Mouse (Mus musculus) forebrain, embryonic 13.5 days (tissue): Measurements from ENCODE around the gene Fbxo4. TPM values are rescaled to one million over a fixed set of nuclear protein-coding genes. Genes with fewer than 3 reads are reported as not detected.
A peak's percentile ranks its signal among the peaks of the same experiment; 100 is the strongest.

Experiments used
- ATAC-seq: fragments of 200-750 bp; cut with Nextera tagmentation; 2 replicates; pipeline ENCODE4 v1.8.0; 2017
- H3K27ac ChIP-seq: fragments of 300-500 bp; sonication (generic); 2 replicates; pipeline ENCODE4 v1.5.1; 2015; ENCODE audit warnings: inconsistent platforms, mild to moderate bottlenecking, moderate library complexity
- H3K27me3 ChIP-seq: fragments of 300-500 bp; sonication (generic); 2 replicates; pipeline ENCODE4 v1.6.1; 2015; ENCODE audit warnings: mild to moderate bottlenecking, inconsistent platforms
- H3K36me3 ChIP-seq: fragments of 300-500 bp; sonication (generic); 2 replicates; pipeline ENCODE4 v1.6.1; 2015; ENCODE audit warnings: mild to moderate bottlenecking, inconsistent platforms; ENCODE audit not compliant: poor library complexity, severe bottlenecking
- H3K4me1 ChIP-seq: fragments of 300-500 bp; sonication (generic); 2 replicates; pipeline ENCODE4 v1.6.1; 2015; ENCODE audit warnings: inconsistent platforms
- H3K4me2 ChIP-seq: fragments of 300-500 bp; sonication (generic); 2 replicates; pipeline ENCODE4 v1.6.1; 2015; ENCODE audit warnings: inconsistent platforms, mild to moderate bottlenecking, moderate library complexity
- H3K4me3 ChIP-seq: fragments of 300-500 bp; sonication (generic); 2 replicates; pipeline ENCODE4 v1.5.1; 2015; ENCODE audit warnings: mild to moderate bottlenecking, inconsistent platforms
- H3K9ac ChIP-seq: fragments of 300-500 bp; sonication (generic); 2 replicates; pipeline ENCODE4 v1.6.1; 2015; ENCODE audit warnings: mild to moderate bottlenecking, inconsistent platforms
- H3K9me3 ChIP-seq: fragments of 300-500 bp; sonication (generic); replicated peaks from 2 replicates; pipeline ENCODE4 v1.6.1; 2016; ENCODE audit warnings: inconsistent platforms
- WGBS: fragments of 180-500 bp; shearing (Covaris S2); methylation state at CpG from one replicate; pipeline ENCODE4 v1.1.7; 2015; 5-methylcytosine and 5-hydroxymethylcytosine counted together
- polyA plus RNA-seq: library from polyadenylated mRNA; unstranded; fragments of >200 nt; fragmentation: Nextera tagmentation; extraction: Ambion mirVana; gene quantifications from 2 replicates; pipeline ENCODE4 v1.2.1, GENCODE M21; 2015

The Fbxo4 gene
- 6.5 and 6.9 TPM in 2 replicates for polyA plus RNA-seq

DNA sequence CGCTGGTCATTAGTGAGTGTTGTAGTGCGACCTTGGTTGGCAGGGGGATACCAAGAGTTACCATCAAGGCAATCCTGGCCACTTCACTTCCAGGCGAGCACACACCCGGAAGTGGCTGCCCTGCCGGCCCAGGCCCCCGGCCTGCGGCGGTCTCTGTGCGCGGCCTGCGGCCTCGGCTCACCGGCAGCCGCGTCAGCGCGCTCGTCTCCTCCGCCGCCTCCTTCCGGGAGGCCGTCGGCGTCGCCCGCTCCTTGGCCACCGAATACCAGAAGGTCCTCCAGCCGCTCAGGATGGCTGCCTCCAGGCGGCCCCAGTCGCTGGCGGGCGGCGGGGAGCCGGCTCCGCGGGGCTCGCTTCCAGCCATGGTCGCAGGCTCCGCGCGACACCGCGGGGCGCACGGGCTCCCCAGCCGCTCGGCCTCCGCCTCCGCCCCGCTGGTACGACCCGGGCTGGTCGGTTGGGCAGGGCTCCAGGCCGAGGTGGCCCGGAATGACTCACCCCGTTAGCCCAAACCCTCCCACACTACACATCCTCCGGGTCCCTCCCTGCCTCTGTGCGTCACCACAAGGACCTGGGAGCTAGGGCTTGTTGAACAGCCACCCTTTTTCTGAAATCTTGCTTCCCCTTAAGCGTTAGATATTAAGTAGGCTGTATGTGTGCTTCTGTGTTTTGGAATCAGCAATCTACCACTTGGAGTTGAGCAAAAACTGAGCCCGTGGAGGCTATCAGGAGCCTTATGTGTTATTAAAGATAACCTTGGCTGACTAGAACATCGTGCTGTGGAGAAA lies at the start of gene Fbxo4:
Gene Fbxo4, minus strand, starts transcription at position 513 of the 788 bp plus-strand sequence.
- Histone ChIP-seq H3K4me1 (peaks cover 4% of the 10 kb centered on the region; the same call in 1 of the 2 replicates), H3K9ac (peak within 1 kb of the TSS; percentile 94), H3K4me3 (peak within 1 kb of the TSS; percentile 66), H3K27ac (peak within 1 kb of the TSS; percentile 94), H3K4me2 (peak within 1 kb of the TSS; percentile 69), H3K9me3 (no peaks in the 10 kb centered on the region), H3K36me3 (peaks cover 12% of the 10 kb centered on the region; the same call in 1 of the 2 replicates), H3K27me3 (no peaks in the 10 kb centered on the region)
- 2% methylated on average over 61 of the region's 61 CpGs for WGBS
- peak; percentile 96 for ATAC-seq

DNA sequence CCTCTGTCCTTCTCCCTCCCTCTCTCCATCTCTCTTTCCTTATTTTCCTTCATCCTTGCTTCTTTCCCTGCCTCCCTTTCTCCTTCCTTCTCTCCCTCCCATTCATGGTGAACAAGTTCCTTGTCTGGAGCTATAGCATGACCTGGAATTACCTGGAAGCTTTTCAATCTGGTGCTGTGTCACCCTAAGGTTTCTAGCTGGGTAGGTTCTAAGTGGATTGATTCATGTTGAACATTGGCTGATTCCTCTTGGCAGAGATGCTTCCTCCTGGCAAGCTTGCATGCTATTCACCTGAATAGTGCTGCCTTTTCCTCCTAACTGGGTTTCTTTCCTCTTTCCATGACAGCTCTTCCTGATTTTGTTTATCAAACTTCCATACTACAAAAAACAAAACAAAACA lies 49.6 kb upstream of the Fbxo4 start:
- ATAC-seq, result no peak
- H3K9ac ChIP-seq, result no peak overlapping the region
- H3K36me3 ChIP-seq, result no peaks in the 10 kb centered on the region
- H3K4me1 ChIP-seq, result peaks cover 12% of the 10 kb centered on the region
- H3K27ac ChIP-seq, result no peak overlapping the region
- no peak overlapping the region for H3K4me3 ChIP-seq
- H3K4me2 ChIP-seq, result no peak overlapping the region
- no peaks in the 10 kb centered on the region for H3K9me3 ChIP-seq
- H3K27me3 ChIP-seq, result no peaks in the 10 kb centered on the region

DNA sequence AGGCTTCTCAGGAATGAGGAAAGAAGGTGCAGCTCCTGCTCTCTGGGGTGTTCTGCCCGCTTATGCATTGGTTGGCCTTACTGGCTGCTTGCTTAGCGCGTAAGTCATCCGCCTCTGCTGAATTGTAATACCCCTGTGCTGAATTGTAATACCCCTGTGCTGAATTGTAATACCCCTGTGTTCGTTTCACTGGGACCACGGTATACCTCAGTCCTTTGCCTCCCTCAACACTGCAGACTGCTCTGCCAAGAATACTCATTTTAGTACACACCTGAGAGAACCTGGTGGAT lies 49.0 kb upstream of the Fbxo4 start:
- Histone ChIP-seq H3K4me2 (0 out of 2 replicates have a peak overlapping the region, but pooled peaks have one; percentile 67), H3K27ac (no peak overlapping the region), H3K4me1 (peaks cover 12% of the 10 kb centered on the region), H3K27me3 (no peaks in the 10 kb centered on the region), H3K9ac (no peak overlapping the region), H3K36me3 (no peaks in the 10 kb centered on the region), H3K4me3 (no peak overlapping the region), H3K9me3 (no peaks in the 10 kb centered on the region)
- ATAC-seq, result no peak
- 82% methylated on average over 6 of the region's 6 CpGs for WGBS

DNA sequence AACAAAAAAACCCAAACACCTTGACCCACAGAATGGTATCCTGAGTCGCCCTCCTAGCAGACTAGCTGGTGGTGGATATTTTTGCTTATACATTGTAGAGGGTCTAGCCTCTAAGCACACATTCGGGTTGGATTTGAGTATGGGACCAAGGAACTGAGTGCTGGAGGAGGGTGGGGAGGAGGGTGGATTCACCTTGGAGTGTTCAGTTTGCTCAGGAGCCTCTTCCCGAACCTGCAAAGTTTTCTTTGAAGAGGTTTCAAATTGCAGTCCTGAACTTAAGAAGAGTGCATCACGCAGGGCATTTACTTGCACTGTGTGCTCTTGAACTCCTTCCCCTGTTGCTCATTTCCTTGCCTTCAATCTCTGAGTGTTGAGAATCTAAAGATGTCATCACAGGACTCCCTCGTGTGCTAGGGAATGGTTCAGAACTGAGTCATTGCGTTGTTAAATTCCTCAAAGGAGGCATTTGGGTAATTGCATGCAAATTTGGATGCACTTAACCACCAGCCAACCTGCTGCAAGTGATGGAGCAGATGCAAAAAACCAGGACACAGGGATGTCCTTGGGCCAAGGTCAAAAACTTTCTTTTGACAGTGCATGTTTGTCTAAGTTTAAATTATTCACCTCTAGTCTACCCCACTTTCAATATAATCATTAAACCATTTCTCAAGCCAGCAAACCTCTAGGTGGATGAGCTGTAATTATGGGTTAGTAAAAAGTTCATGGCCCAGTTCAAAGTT lies 48.5 kb upstream of the Fbxo4 start:
- ATAC-seq, result 0 out of 2 replicates have a peak, but pooled peaks have one; percentile 2
- H3K4me2 ChIP-seq, result peak overlapping the region; percentile 67
- no peaks in the 10 kb centered on the region for H3K36me3 ChIP-seq
- H3K27ac ChIP-seq, result peak overlapping the region; percentile 94
- no peaks in the 10 kb centered on the region for H3K27me3 ChIP-seq
- peaks cover 12% of the 10 kb centered on the region for H3K4me1 ChIP-seq
- WGBS, result 10% methylated on average over 6 of the region's 6 CpGs
- peak overlapping the region; percentile 87 for H3K9ac ChIP-seq
- H3K9me3 ChIP-seq, result no peaks in the 10 kb centered on the region
- peak overlapping the region; percentile 85 for H3K4me3 ChIP-seq

DNA sequence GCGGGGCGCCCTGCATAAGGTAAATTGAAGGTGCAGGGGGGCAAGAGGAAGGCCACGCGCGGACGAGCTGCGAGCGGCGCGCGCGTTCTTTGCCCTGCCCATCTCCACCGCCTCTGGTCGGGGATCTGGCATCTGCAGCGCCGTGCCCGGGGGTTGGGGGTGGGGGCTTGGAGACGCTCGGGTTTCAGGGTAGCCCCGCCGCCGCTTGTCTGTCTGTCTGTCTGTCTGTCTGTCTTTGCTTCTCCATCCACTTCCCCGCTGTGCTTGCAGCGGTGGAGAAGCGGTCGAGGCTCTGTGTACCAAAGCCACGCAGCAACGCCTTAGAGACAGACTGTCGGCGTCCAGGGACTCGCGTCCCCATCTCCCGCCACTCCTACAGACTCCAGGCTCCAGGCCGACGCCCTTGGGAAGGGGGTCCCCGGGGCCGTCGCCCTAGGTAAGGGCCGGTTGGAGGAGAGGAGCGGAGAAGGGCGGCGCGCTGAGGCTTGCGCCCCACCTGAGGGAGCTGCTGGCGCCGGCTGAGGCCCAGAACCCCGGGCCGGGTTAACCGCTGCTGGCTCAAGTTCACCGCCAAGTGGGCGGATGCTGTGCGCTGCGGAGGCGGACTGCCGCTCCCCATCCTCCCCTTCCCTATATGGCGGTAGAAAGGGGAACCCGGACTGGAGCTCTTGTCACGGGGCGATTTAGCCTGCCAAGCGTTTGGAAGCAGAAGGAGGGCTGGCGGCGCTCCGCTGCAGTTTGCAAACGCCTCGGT lies 47.6 kb upstream of the Fbxo4 start:
- peak overlapping the region; percentile 67 for H3K4me2 ChIP-seq
- WGBS, result under 1% methylated on average over 64 of the region's 65 CpGs

DNA sequence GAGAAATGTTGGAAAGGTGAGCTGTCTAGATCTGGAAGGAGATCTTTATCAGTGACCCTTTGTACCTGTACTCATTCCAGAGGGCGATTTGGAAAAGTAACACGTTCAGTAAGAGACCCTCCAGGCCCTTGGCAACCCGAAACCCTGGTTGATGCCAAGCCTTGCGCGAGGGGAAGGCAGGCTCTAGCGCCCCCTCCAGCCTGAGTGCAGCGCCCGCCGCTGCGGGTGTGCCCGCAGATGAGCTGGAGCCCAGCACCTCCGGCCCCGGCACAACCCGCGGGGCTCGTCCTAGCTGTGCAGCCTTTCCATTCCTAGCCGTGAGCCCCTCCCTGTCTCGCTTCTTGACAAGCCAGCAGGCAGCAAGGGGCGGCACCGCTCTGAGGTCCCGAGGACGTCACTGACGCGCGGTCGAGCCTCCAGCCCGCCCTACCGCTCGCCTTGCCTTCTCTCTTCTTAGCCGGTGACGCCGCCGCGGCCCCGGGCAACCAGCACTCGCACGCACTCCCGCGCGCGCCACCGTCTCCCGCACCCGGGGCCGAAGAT lies 46.9 kb upstream of the Fbxo4 start, which contains the start of gene Oxct1:
Gene Oxct1, plus strand, starts transcription at position 153 of the 543 bp plus-strand sequence.
- WGBS, result 0% methylated on average over 36 of the region's 45 CpGs
- peak within 1 kb of the TSS; percentile 87 for H3K9ac ChIP-seq
- H3K4me1 ChIP-seq, result peaks cover 12% of the 10 kb centered on the region
- peak within 1 kb of the TSS; percentile 94 for H3K27ac ChIP-seq
- ATAC-seq, result peak; percentile 96
- H3K27me3 ChIP-seq, result no peaks in the 10 kb centered on the region
- no peaks in the 10 kb centered on the region for H3K36me3 ChIP-seq
- H3K4me3 ChIP-seq, result peak within 1 kb of the TSS; percentile 85
- H3K4me2 ChIP-seq, result peak within 1 kb of the TSS; percentile 67
- H3K9me3 ChIP-seq, result no peaks in the 10 kb centered on the region

More for the DNA sequence above, 47.6 kb upstream of the Fbxo4 start:
- Histone ChIP-seq H3K36me3 (no peaks in the 10 kb centered on the region), H3K9ac (peak overlapping the region; percentile 87), H3K4me1 (peaks cover 12% of the 10 kb centered on the region), H3K27me3 (no peaks in the 10 kb centered on the region), H3K9me3 (no peaks in the 10 kb centered on the region), H3K4me3 (peak overlapping the region; percentile 85), H3K27ac (peak overlapping the region; percentile 94)
- peak; percentile 80 for ATAC-seq

GRCm38 (mm10) chr15:4025508-4025904 lies 46.1 kb upstream of the Fbxo4 start:
- Histone ChIP-seq H3K36me3 (no peaks in the 10 kb centered on the region), H3K4me2 (peak overlapping the region; percentile 67), H3K9me3 (no peaks in the 10 kb centered on the region), H3K27me3 (no peaks in the 10 kb centered on the region), H3K4me3 (peak overlapping the region; percentile 85; the same call in 1 of the 2 replicates), H3K27ac (no peak overlapping the region), H3K4me1 (peaks cover 12% of the 10 kb centered on the region), H3K9ac (no peak overlapping the region)
- no peak for ATAC-seq
- 46% methylated on average over 11 of the region's 11 CpGs for WGBS

- H3K9ac ChIP-seq, result no peak overlapping the region
- no peak for ATAC-seq
- no peaks in the 10 kb centered on the region for H3K9me3 ChIP-seq
- no peaks in the 10 kb centered on the region for H3K27me3 ChIP-seq
- 82% methylated on average over 13 of the region's 13 CpGs for WGBS
- no peak overlapping the region for H3K27ac ChIP-seq
- H3K4me2 ChIP-seq, result no peak overlapping the region
- H3K36me3 ChIP-seq, result no peaks in the 10 kb centered on the region
- peaks cover 12% of the 10 kb centered on the region for H3K4me1 ChIP-seq
- H3K4me3 ChIP-seq, result no peak overlapping the region
These were observed 45.5 kb upstream of the Fbxo4 start for GRCm38 (mm10) chr15:4024726-4025507.

DNA sequence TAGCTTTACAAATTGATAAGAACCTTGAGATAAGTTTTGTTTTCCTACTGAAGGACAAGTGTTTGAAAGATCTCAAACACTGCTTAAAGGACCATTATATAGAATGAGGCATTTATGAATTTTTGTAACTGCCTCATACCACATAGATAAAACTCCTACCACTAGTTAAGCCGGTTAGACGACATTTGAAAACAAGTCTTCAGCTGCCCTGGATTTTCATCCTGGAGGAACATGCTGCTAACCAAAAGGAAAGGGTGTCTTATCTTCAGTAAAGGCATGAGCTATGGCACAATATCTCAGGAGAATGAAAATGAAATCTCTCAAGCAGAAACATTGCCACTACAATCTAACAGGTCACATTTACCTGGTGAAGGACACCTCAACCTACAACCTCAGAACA lies 44.4 kb upstream of the Fbxo4 start:
- peaks cover 12% of the 10 kb centered on the region for H3K4me1 ChIP-seq
- H3K27me3 ChIP-seq, result no peaks in the 10 kb centered on the region
- no peak overlapping the region for H3K9ac ChIP-seq
- no peaks in the 10 kb centered on the region for H3K36me3 ChIP-seq
- no peak overlapping the region for H3K27ac ChIP-seq
- no peak overlapping the region for H3K4me3 ChIP-seq
- no peaks in the 10 kb centered on the region for H3K9me3 ChIP-seq
- no peak for ATAC-seq
- no peak overlapping the region for H3K4me2 ChIP-seq
- WGBS, result 95% methylated on average over 2 of the region's 2 CpGs

DNA sequence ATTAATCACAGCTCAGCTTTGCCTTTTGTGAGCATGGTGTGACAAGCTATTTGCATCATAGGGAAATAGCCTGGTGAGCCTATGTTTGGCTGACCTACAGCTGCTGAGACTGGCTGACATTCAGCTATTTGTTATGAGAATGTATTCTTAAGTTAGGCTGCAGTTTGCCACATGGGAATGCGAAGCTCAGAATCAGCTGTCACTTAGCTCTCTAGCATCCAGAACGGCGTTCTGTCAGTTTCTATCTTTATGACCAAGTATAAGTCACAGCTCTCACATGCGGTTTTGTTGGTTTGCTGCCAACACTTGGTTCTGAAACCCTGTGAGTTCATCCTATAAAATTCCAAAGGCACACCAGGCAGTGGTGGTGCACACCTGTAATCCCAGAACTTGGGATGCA lies 41.3 kb upstream of the Fbxo4 start:
- WGBS, result 76% methylated on average over 4 of the region's 4 CpGs
- H3K9ac ChIP-seq, result no peak overlapping the region
- ATAC-seq, result no peak

GRCm38 (mm10) chr15:4013873-4014272 lies 34.5 kb upstream of the Fbxo4 start:
- no peak overlapping the region for H3K27ac ChIP-seq
- H3K9me3 ChIP-seq, result no peaks in the 10 kb centered on the region
- no peak overlapping the region for H3K4me2 ChIP-seq
- ATAC-seq, result no peak
- H3K36me3 ChIP-seq, result no peaks in the 10 kb centered on the region
- no peak overlapping the region for H3K4me3 ChIP-seq
- WGBS, result 71% methylated on average over 2 of the region's 2 CpGs
- H3K27me3 ChIP-seq, result no peaks in the 10 kb centered on the region
- no peaks in the 10 kb centered on the region for H3K4me1 ChIP-seq
- no peak overlapping the region for H3K9ac ChIP-seq

More for the DNA sequence above, 41.3 kb upstream of the Fbxo4 start:
- Histone ChIP-seq H3K36me3 (no peaks in the 10 kb centered on the region), H3K4me3 (no peak overlapping the region), H3K27ac (no peak overlapping the region), H3K9me3 (no peaks in the 10 kb centered on the region), H3K4me1 (0 out of 2 replicates have a peak, but pooled peaks cover under 1% of the 10 kb centered on the region), H3K27me3 (no peaks in the 10 kb centered on the region), H3K4me2 (no peak overlapping the region)
